Mouse (Mus musculus): ENCODE results near the gene Zap70.

DNA sequence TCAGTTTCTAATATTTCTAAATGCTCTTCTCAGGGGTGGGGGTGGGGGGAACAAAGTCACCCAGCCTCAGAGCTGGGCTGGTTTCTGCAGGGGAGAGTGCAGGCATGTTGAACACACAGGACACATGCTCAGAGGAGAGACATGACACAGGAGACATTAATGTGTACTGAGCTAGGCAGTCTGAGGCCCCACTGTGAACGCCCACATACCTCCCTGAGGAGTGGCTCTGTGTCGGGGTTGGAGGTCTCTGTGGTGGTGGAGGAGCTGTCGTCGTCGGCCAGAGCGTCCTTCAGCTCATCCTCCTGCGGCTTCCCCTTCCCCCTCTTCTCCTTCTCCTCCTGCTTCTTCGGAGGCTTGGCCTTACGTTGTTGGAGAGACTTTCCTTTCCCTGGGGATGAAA lies 42.7 kb downstream of the Zap70 start:
- TF ChIP-seq ZC3H11A (IDR thresholded peaks at IDR 0.05; ENCODE audit: borderline replicate concordance, low read depth, low read length) (no peak), CHD2 (IDR thresholded peaks at IDR 0.05; ENCODE audit: low read depth, low read length) (no peak)

All from ES-E14 (cell line).